Mouse (Mus musculus) hindbrain, embryonic 16.5 days (tissue): ENCODE results near the gene Entpd6. TPM values are rescaled to one million over a fixed set of nuclear protein-coding genes. Genes with fewer than 3 reads are reported as not detected.

Experiments
- polyA plus RNA-seq: library from polyadenylated mRNA; unstranded; fragments of >200 nt; fragmentation: Nextera tagmentation; extraction: Ambion mirVana; gene quantifications from 2 replicates; pipeline ENCODE4 v1.2.1, GENCODE M21; 2015

The Entpd6 gene
- polyA plus RNA-seq, 1 experiment from 2014 or later, result 87.2 TPM

Other genes starting within 250 kb of the Entpd6 start
- 0.41 and 0.42 TPM in 2 replicates for gene Cst7, start 178.6 kb upstream of the Entpd6 start, polyA plus RNA-seq
- 43.9 and 44.0 TPM in 2 replicates for gene Apmap, start 140.5 kb upstream of the Entpd6 start, polyA plus RNA-seq
- gene Acss1, start 80.5 kb upstream of the Entpd6 start, polyA plus RNA-seq, result 22.1 and 24.4 TPM in 2 replicates
- gene Vsx1, start 59.7 kb upstream of the Entpd6 start, polyA plus RNA-seq, result 0.06 and 0.09 TPM in 2 replicates
- 176 and 179 TPM in 2 replicates for gene Pygb, start 37.7 kb downstream of the Entpd6 start, polyA plus RNA-seq
- gene Abhd12, start 155.7 kb downstream of the Entpd6 start, polyA plus RNA-seq, result 143 and 157 TPM in 2 replicates
- gene Gins1, start 156.4 kb downstream of the Entpd6 start, polyA plus RNA-seq, result 14.1 and 14.5 TPM in 2 replicates